32 mouse cellular contexts compared by ENCODE assay signal in genomic region chr13:56478027-56478426, GRCm38 (mm10). TPM values are rescaled to one million over a fixed set of nuclear protein-coding genes. Genes with fewer than 3 reads are reported as not detected.
DNase-seq lines count a peak whose midpoint lies in the region; ATAC-seq and TF ChIP-seq lines count a peak whose summit lies in the region.
"Had no signal": no experiment of that assay in that cellular context is flagged by ENCODE, and none has a peak within 500 bp of the region (broad histone marks: within the 10 kb centered on the region; RNA-seq: fewer than 3 reads in every experiment).

No protein-coding gene starts in this region.

- TF ChIP-seq EP300 in stomach, postnatal 0 days (optimal IDR thresholded peaks at IDR 0.05) = no peak

- no peaks in the 10 kb centered on the region for H3K4me1 ChIP-seq in hindbrain, postnatal 0 days (ENCODE audit: insufficient read depth, low read length)
- 0 out of 2 replicates have a peak, but pooled peaks cover 3% of the 10 kb centered on the region for H3K4me1 ChIP-seq in hindbrain, embryonic 12.5 days
- H3K4me1 ChIP-seq in stomach, postnatal 0 days (replicated peaks; ENCODE audit: control insufficient read depth, insufficient read depth) = no peaks in the 10 kb centered on the region
- H3K4me1 ChIP-seq in heart, embryonic 10.5 days = peaks cover 12% of the 10 kb centered on the region; the same call in 1 of the 2 replicates
- H3K4me1 ChIP-seq: limb, embryonic 13.5 days; midbrain, embryonic 13.5 days; neural tube, embryonic 12.5 days had no signal

- DNase-seq in hindbrain, postnatal 0 days (ENCODE audit: low spot score) = no peak
- DNase-seq in layer of hippocampus, adult 2 months (ENCODE audit: low spot score in 2 of 2) = no peak
- no peak for DNase-seq in layer of hippocampus, postnatal 10 days (ENCODE audit: low spot score in 2 of 2)
- peak; percentile 17 for DNase-seq in retina, postnatal 1 day
- no peak for DNase-seq in retina, embryonic 14.5 days (ENCODE audit: low spot score)
- peak; percentile 12 for DNase-seq in stomach, postnatal 0 days (ENCODE audit: low spot score)
- no peak for DNase-seq in heart, embryonic 10.5 days (ENCODE audit: low spot score)
- DNase-seq: cerebellum, adult 8-10 months; cerebellum, postnatal 36 days; embryo, embryonic 11 days; heart, postnatal 14 days; thymus, adult 18-20 months; thymus, postnatal 36 days had no signal

- H3K36me3 ChIP-seq in hindbrain, postnatal 0 days (ENCODE audit: insufficient read depth, low read length) = no peaks in the 10 kb centered on the region
- H3K36me3 ChIP-seq in hindbrain, embryonic 12.5 days = no peaks in the 10 kb centered on the region
- no peaks in the 10 kb centered on the region for H3K36me3 ChIP-seq in stomach, postnatal 0 days (ENCODE audit: control insufficient read depth, insufficient read depth, low read length)
- H3K36me3 ChIP-seq in heart, embryonic 10.5 days = no peaks in the 10 kb centered on the region
- H3K36me3 ChIP-seq: embryonic facial prominence, embryonic 13.5 days; G1E; heart, embryonic 13.5 days; limb, embryonic 13.5 days; liver, embryonic 15.5 days; midbrain, embryonic 13.5 days; neural tube, embryonic 12.5 days had no signal

- no peak overlapping the region for H3K4me3 ChIP-seq in hindbrain, postnatal 0 days (ENCODE audit: low read length)
- no peak overlapping the region for H3K4me3 ChIP-seq in hindbrain, embryonic 12.5 days
- no peak overlapping the region for H3K4me3 ChIP-seq in layer of hippocampus, adult 2 months
- H3K4me3 ChIP-seq in stomach, postnatal 0 days (ENCODE audit: low read depth, low read length) = no peak overlapping the region
- no peak overlapping the region for H3K4me3 ChIP-seq in heart, embryonic 10.5 days
- H3K4me3 ChIP-seq: embryonic facial prominence, embryonic 13.5 days; forebrain, embryonic 13.5 days; heart, embryonic 13.5 days; limb, embryonic 13.5 days; liver, embryonic 15.5 days; megakaryocyte, embryonic 14.5 days; midbrain, embryonic 13.5 days; neural tube, embryonic 12.5 days had no signal

- no peak overlapping the region for H3K4me2 ChIP-seq in hindbrain, postnatal 0 days (ENCODE audit: low read depth, low read length)
- H3K4me2 ChIP-seq in hindbrain, embryonic 12.5 days (replicated peaks) = no peak overlapping the region
- no peak overlapping the region for H3K4me2 ChIP-seq in stomach, postnatal 0 days (replicated peaks; ENCODE audit: low read depth)
- H3K4me2 ChIP-seq: embryonic facial prominence, embryonic 13.5 days; forebrain, embryonic 13.5 days; heart, embryonic 13.5 days; limb, embryonic 13.5 days; liver, embryonic 15.5 days; midbrain, embryonic 13.5 days; neural tube, embryonic 12.5 days had no signal

- no peak overlapping the region for H3K27ac ChIP-seq in hindbrain, postnatal 0 days
- H3K27ac ChIP-seq in hindbrain, embryonic 12.5 days = no peak overlapping the region
- H3K27ac ChIP-seq in layer of hippocampus, adult 2 months = no peak overlapping the region
- no peak overlapping the region for H3K27ac ChIP-seq in stomach, postnatal 0 days (replicated peaks)
- no peak overlapping the region for H3K27ac ChIP-seq in heart, embryonic 10.5 days
- H3K27ac ChIP-seq: embryonic facial prominence, embryonic 13.5 days; forebrain, embryonic 13.5 days; heart, embryonic 13.5 days; limb, embryonic 13.5 days; liver, embryonic 15.5 days; midbrain, embryonic 13.5 days; neural tube, embryonic 12.5 days had no signal

- ATAC-seq in hindbrain, postnatal 0 days = no peak
- no peak for ATAC-seq in hindbrain, embryonic 12.5 days (ENCODE audit: low FRiP score)
- no peak for ATAC-seq in stomach, postnatal 0 days (ENCODE audit: low FRiP score, low TSS enrichment)
- ATAC-seq: forebrain, embryonic 13.5 days; inflammation-experienced regulatory T-cells, adult 6 months; midbrain, embryonic 13.5 days; Patski had no signal

- 0 out of 2 replicates have a peak, but pooled peaks have one; percentile 5 for TF ChIP-seq CTCF in hindbrain, postnatal 0 days (IDR thresholded peaks at IDR 0.05; ENCODE audit: low read depth)
- peak; percentile 22; the same call in 1 of the 2 replicates for TF ChIP-seq CTCF in layer of hippocampus, adult 2 months (conservative IDR thresholded peaks at IDR 0.05)
- peak; percentile 41; the same call in 1 of the 2 replicates for TF ChIP-seq CTCF in stomach, postnatal 0 days (IDR thresholded peaks at IDR 0.05; ENCODE audit: low read depth)

- WGBS in hindbrain, postnatal 0 days = 87% methylated on average over 6 of the region's 6 CpGs
- 80% methylated on average over 6 of the region's 6 CpGs for WGBS in hindbrain, embryonic 12.5 days
- WGBS in stomach, postnatal 0 days = 83% methylated on average over 6 of the region's 6 CpGs
- WGBS in heart, embryonic 10.5 days = 74% methylated on average over 6 of the region's 6 CpGs

- H3K9ac ChIP-seq in hindbrain, postnatal 0 days (replicated peaks; ENCODE audit: low read length) = no peak overlapping the region
- H3K9ac ChIP-seq in hindbrain, embryonic 12.5 days = no peak overlapping the region
- H3K9ac ChIP-seq in stomach, postnatal 0 days (ENCODE audit: low read length) = no peak overlapping the region
- H3K9ac ChIP-seq: embryonic facial prominence, embryonic 13.5 days; forebrain, embryonic 13.5 days; heart, embryonic 13.5 days; limb, embryonic 13.5 days; liver, embryonic 15.5 days; midbrain, embryonic 13.5 days; neural tube, embryonic 12.5 days had no signal

- H3K9me3 ChIP-seq in hindbrain, postnatal 0 days (ENCODE audit: low read length) = no peaks in the 10 kb centered on the region
- no peaks in the 10 kb centered on the region for H3K9me3 ChIP-seq in hindbrain, embryonic 12.5 days (replicated peaks)
- no peaks in the 10 kb centered on the region for H3K9me3 ChIP-seq in stomach, postnatal 0 days (ENCODE audit: control insufficient read depth, low read length)
- no peaks in the 10 kb centered on the region for H3K9me3 ChIP-seq in heart, embryonic 10.5 days
- H3K9me3 ChIP-seq: embryonic facial prominence, embryonic 13.5 days; forebrain, embryonic 13.5 days; heart, embryonic 13.5 days; limb, embryonic 13.5 days; liver, embryonic 15.5 days; megakaryocyte, embryonic 14.5 days; midbrain, embryonic 13.5 days; neural tube, embryonic 12.5 days had no signal

- no peaks in the 10 kb centered on the region for H3K27me3 ChIP-seq in hindbrain, postnatal 0 days (ENCODE audit: insufficient read depth, low read length)
- H3K27me3 ChIP-seq in hindbrain, embryonic 12.5 days = no peaks in the 10 kb centered on the region; the same call in 1 of the 2 replicates
- no peaks in the 10 kb centered on the region for H3K27me3 ChIP-seq in stomach, postnatal 0 days (ENCODE audit: control insufficient read depth, insufficient read depth, low read length)
- peaks cover 4% of the 10 kb centered on the region; the same call in 1 of the 2 replicates for H3K27me3 ChIP-seq in heart, embryonic 10.5 days (ENCODE audit: insufficient read depth, poor library complexity, severe bottlenecking)
- H3K27me3 ChIP-seq: embryonic facial prominence, embryonic 13.5 days; limb, embryonic 13.5 days; liver, embryonic 15.5 days; neural tube, embryonic 12.5 days had no signal

RNA-seq across cellular contexts. Expression of gene Il9, which starts 4.0 kb away (rescaled TPM):
- total RNA-seq in hindbrain, postnatal 0 days (2014; rRNA removed) = not detected in 2 replicates
- not detected in 2 replicates for polyA plus RNA-seq in hindbrain, postnatal 0 days (2015; fragmentation: Nextera tagmentation; extraction: Ambion mirVana)
- not detected in 2 replicates for polyA plus RNA-seq in hindbrain, embryonic 12.5 days (2016; fragmentation: Nextera tagmentation; extraction: Ambion mirVana)
- not detected for total RNA-seq in layer of hippocampus, adult 2 months (2021)
- not detected for total RNA-seq in layer of hippocampus, postnatal 10 days (2021)
- polyA plus RNA-seq in stomach, postnatal 0 days (2015; fragmentation: Nextera tagmentation; extraction: Ambion mirVana) = not detected in 2 replicates
- polyA plus RNA-seq in heart, embryonic 10.5 days (2016; fragmentation: Nextera tagmentation; extraction: Ambion mirVana) = not detected in 2 replicates
- total RNA-seq: adrenal gland, adult 18-20 months; G1E; gastrocnemius, adult 8-10 months; heart, postnatal 14 days; layer of hippocampus, adult 8-10 months; left cerebral cortex, postnatal 14 days had no signal
- polyA plus RNA-seq: embryonic facial prominence, embryonic 13.5 days; forebrain, embryonic 13.5 days; G1E; gonadal fat pad, adult 2 months; heart, embryonic 13.5 days; hindbrain, embryonic 11.5 days; inflammation-experienced regulatory T-cells, adult 6 months; limb, embryonic 13.5 days; liver, embryonic 15.5 days; midbrain, embryonic 13.5 days; neural tube, embryonic 12.5 days; Patski; spleen, adult 2 months had no signal

RNA-seq across cellular contexts. Expression of gene Slc25a48, which starts 39.9 kb away (rescaled TPM):
- 0.07 TPM in 1 of 2 replicates, not detected in the other for total RNA-seq in hindbrain, postnatal 0 days (2014; rRNA removed)
- 0.05 TPM in 1 of 2 replicates, not detected in the other for polyA plus RNA-seq in hindbrain, postnatal 0 days (2015; fragmentation: Nextera tagmentation; extraction: Ambion mirVana)
- polyA plus RNA-seq in hindbrain, embryonic 12.5 days (2016; fragmentation: Nextera tagmentation; extraction: Ambion mirVana) = 0.07 TPM in 1 of 2 replicates, not detected in the other
- total RNA-seq in layer of hippocampus, adult 2 months (2021) = not detected
- not detected for total RNA-seq in layer of hippocampus, postnatal 10 days (2021)
- 0.08 and 0.13 TPM in 2 replicates for polyA plus RNA-seq in stomach, postnatal 0 days (2015; fragmentation: Nextera tagmentation; extraction: Ambion mirVana)
- 0.05 TPM in 1 of 2 replicates, not detected in the other for polyA plus RNA-seq in heart, embryonic 10.5 days (2016; fragmentation: Nextera tagmentation; extraction: Ambion mirVana)
- polyA plus RNA-seq: forebrain, embryonic 13.5 days; G1E; inflammation-experienced regulatory T-cells, adult 6 months; midbrain, embryonic 13.5 days; neural tube, embryonic 12.5 days had no signal

RNA-seq across cellular contexts. Expression of gene Fbxl21, which starts 44.2 kb away (rescaled TPM):
- total RNA-seq in hindbrain, postnatal 0 days (2014; rRNA removed) = 6.1 and 11.3 TPM in 2 replicates
- 5.5 and 5.6 TPM in 2 replicates for polyA plus RNA-seq in hindbrain, postnatal 0 days (2015; fragmentation: Nextera tagmentation; extraction: Ambion mirVana)
- 1.8 and 3.6 TPM in 2 replicates for polyA plus RNA-seq in hindbrain, embryonic 12.5 days (2016; fragmentation: Nextera tagmentation; extraction: Ambion mirVana)
- total RNA-seq in layer of hippocampus, adult 2 months (2021) = 1 to 10 TPM; 5.5 to 8.2 TPM
- 1 to 10 TPM; 3.6 to 5.5 TPM for total RNA-seq in layer of hippocampus, postnatal 10 days (2021)
- 1.2 TPM in 2 replicates for polyA plus RNA-seq in stomach, postnatal 0 days (2015; fragmentation: Nextera tagmentation; extraction: Ambion mirVana)
- 1.1 TPM in 2 replicates for polyA plus RNA-seq in heart, embryonic 10.5 days (2016; fragmentation: Nextera tagmentation; extraction: Ambion mirVana)
- polyA plus RNA-seq: G1E had no signal

RNA-seq across cellular contexts. Expression of gene Gm3045, which starts 51.6 kb away (rescaled TPM):
- not detected in 2 replicates for total RNA-seq in hindbrain, postnatal 0 days (2014; rRNA removed)
- not detected in 2 replicates for polyA plus RNA-seq in hindbrain, postnatal 0 days (2015; fragmentation: Nextera tagmentation; extraction: Ambion mirVana)
- not detected in 2 replicates for polyA plus RNA-seq in hindbrain, embryonic 12.5 days (2016; fragmentation: Nextera tagmentation; extraction: Ambion mirVana)
- not detected for total RNA-seq in layer of hippocampus, adult 2 months (2021)
- total RNA-seq in layer of hippocampus, postnatal 10 days (2021) = not detected
- not detected in 2 replicates for polyA plus RNA-seq in stomach, postnatal 0 days (2015; fragmentation: Nextera tagmentation; extraction: Ambion mirVana)
- not detected in 2 replicates for polyA plus RNA-seq in heart, embryonic 10.5 days (2016; fragmentation: Nextera tagmentation; extraction: Ambion mirVana)
- total RNA-seq: adrenal gland, adult 18-20 months; gastrocnemius, adult 8-10 months; heart, postnatal 14 days; layer of hippocampus, adult 8-10 months; left cerebral cortex, postnatal 14 days had no signal
- polyA plus RNA-seq: embryonic facial prominence, embryonic 13.5 days; forebrain, embryonic 13.5 days; G1E; gonadal fat pad, adult 2 months; heart, embryonic 13.5 days; hindbrain, embryonic 11.5 days; inflammation-experienced regulatory T-cells, adult 6 months; liver, embryonic 15.5 days; midbrain, embryonic 13.5 days; neural tube, embryonic 12.5 days; Patski; spleen, adult 2 months had no signal

Comparison
In these comparisons a context has a peak if more than half of its experiments do, and no peak if none do; other contexts are left out.
1. DNase-seq: peak in retina, postnatal 1 day (single experiment) and stomach, postnatal 0 days (single experiment); none in hindbrain, postnatal 0 days (single experiment), layer of hippocampus, adult 2 months (0 of 2), layer of hippocampus, postnatal 10 days (0 of 2), retina, embryonic 14.5 days (single experiment) and heart, embryonic 10.5 days (single experiment).
2. Peak in every context shown above with its lines, with median percentiles within 50 percentile points of each other: CTCF ChIP-seq.